Mouse (Mus musculus) megakaryocyte, embryonic 14.5 days (primary cell): ENCODE data around the gene Rbbp6. TPM values are rescaled to one million over a fixed set of nuclear protein-coding genes. Genes with fewer than 3 reads are reported as not detected.

Experiments
- H3K27me3 ChIP-seq: replicated peaks from 2 replicates; pipeline ENCODE3; 2012; ENCODE audit warnings: inconsistent platforms
- H3K36me3 ChIP-seq: replicated peaks from 2 replicates; pipeline ENCODE3; 2012; ENCODE audit warnings: low read length, inconsistent platforms, mixed read lengths
- H3K4me1 ChIP-seq: 2 replicates; pipeline ENCODE4 v1.6.1; 2012; ENCODE audit warnings: inconsistent platforms
- H3K4me3 ChIP-seq: replicated peaks from 2 replicates; pipeline ENCODE3; 2012; ENCODE audit warnings: moderate library complexity, mild to moderate bottlenecking, inconsistent platforms
- H3K9me3 ChIP-seq: 2 replicates; pipeline ENCODE4 v1.6.1; 2012; ENCODE audit warnings: inconsistent platforms
- FLI1 ChIP-seq: IDR thresholded peaks from 2 replicates; pipeline ENCODE4 v1.6.1; 2012; ENCODE audit warnings: low read length, inconsistent platforms, mixed read lengths
- GATA1 ChIP-seq: IDR thresholded peaks from 3 replicates; pipeline ENCODE4 v1.6.1; 2012; ENCODE audit warnings: mixed read lengths, low read length, inconsistent platforms, borderline replicate concordance
- polyA plus RNA-seq: library from polyadenylated mRNA; stranded (reverse); fragments of >175 nt; gene quantifications from 2 replicates; pipeline ENCODE4 v1.2.3, GENCODE M21; 2012; ENCODE audit warnings: low replicate concordance; ENCODE audit not compliant: insufficient read depth

Gene Rbbp6
- polyA plus RNA-seq, 1 experiment, result 48.6 TPM

DNA sequence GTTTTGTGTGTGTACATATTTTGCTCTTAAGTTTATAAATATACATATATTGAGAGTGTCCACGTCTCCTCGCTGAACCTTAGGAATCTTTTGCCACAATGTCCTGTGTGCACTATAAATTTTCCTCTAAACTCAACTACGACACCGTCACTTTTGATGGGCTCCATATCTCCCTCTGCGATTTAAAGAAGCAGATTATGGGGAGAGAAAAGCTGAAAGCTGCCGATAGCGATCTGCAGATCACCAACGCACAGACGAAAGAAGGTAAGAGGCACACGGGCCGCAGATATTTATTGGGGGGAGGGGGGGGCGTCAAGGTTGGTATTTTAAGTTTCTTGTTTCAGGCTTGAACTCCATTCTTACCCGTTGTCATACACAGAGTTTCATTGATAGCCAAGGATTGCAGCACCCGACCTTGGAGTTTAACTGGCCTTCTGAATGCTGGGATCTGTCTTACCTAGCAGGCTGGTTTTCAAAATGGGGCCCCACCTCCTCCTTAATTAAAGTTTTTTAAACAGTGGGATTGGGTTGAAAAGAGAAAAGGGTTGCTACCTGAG, 5.5 kb downstream of the Rbbp6 start:
- H3K27me3 ChIP-seq, result no peaks in the 10 kb centered on the region
- no peak for TF ChIP-seq FLI1
- no peak for TF ChIP-seq GATA1
- H3K4me1 ChIP-seq, result peaks cover 38% of the 10 kb centered on the region
- no peaks in the 10 kb centered on the region for H3K9me3 ChIP-seq
- H3K4me3 ChIP-seq, result peak overlapping the region; percentile 98
- H3K36me3 ChIP-seq, result peaks cover 25% of the 10 kb centered on the region

DNA sequence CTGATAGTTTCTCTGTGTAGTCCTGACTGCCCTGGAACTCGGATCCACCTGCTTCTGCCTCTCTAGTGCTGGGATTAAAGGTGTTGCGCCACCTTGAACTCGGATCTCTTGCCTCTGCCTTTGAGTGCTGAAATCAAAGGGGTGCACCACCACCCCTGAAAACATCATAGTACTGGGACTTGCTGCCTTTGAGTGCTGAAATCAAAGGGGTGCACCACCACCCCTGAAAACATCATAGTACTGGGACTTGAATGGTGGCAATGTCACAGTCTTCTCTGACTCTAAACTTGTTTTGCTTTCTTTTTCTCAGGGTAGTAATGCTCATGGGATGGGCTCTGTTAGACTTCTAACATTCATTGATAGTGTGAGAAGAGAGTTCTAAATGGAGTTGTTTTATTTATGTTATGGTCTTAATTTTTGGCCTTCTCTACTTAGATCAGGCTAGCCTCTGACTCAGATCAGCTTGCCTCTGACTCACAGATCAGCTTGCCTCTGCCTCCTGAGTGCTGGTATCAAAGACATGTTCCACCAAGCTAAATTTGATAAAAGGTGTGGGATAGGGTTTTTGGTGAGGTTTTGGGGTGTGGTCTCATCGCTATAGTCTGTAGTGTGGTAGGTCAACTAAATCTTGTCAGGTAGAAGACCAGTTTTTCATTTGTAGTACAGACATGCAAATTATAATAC, 6.7 kb downstream of the Rbbp6 start:
- Histone ChIP-seq H3K9me3 (no peaks in the 10 kb centered on the region), H3K36me3 (peaks cover 37% of the 10 kb centered on the region), H3K4me3 (peak overlapping the region; percentile 98), H3K27me3 (no peaks in the 10 kb centered on the region), H3K4me1 (peaks cover 38% of the 10 kb centered on the region)
- TF ChIP-seq FLI1, result no peak
- TF ChIP-seq GATA1, result no peak

DNA sequence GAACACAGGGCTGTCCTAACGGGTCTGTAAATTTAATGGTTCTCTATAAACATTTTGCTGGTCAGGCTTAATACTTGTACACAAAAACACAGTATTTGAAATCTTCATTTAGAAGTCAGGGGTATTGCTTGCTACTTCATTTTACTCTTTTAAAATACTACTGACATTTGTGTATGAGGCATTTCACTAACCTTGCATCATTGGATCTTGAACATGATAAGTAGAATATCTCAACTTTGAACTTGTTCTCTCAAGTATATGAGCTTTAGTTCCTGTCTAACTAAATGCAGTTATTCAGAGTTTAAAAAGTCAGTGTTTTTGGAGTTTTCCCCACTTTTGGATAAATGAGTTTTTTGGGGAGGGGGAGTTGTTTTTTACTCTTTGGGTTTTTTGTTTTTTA, 14.0 kb downstream of the Rbbp6 start:
- Histone ChIP-seq H3K4me1 (peaks cover 29% of the 10 kb centered on the region), H3K9me3 (no peaks in the 10 kb centered on the region), H3K27me3 (no peaks in the 10 kb centered on the region), H3K4me3 (no peak overlapping the region), H3K36me3 (peaks cover 84% of the 10 kb centered on the region)
- TF ChIP-seq FLI1 (no peak), GATA1 (no peak)

DNA sequence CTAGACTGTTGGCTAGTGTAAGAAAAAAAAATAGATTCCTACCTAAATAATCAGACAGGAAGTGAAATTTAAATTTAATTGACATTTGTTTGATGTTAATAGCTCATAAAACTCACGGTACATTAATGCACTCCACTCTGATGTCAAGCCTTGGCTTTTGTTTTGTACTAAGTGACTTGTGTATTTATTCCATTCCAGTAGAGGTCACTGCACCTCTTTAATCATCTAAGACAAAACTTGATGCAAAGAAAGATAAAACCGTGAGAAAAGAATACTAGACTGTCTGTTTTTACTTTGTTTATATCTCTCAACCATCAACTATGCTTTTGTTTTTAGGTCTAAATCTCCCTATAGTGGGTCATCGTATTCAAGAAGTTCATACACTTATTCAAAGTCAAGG, 32.7 kb downstream of the Rbbp6 start:
- no peak for TF ChIP-seq GATA1
- H3K36me3 ChIP-seq, result peaks cover 99% of the 10 kb centered on the region
- H3K4me3 ChIP-seq, result no peak overlapping the region
- no peaks in the 10 kb centered on the region for H3K27me3 ChIP-seq
- H3K9me3 ChIP-seq, result no peaks in the 10 kb centered on the region
- H3K4me1 ChIP-seq, result peaks cover 5% of the 10 kb centered on the region

DNA sequence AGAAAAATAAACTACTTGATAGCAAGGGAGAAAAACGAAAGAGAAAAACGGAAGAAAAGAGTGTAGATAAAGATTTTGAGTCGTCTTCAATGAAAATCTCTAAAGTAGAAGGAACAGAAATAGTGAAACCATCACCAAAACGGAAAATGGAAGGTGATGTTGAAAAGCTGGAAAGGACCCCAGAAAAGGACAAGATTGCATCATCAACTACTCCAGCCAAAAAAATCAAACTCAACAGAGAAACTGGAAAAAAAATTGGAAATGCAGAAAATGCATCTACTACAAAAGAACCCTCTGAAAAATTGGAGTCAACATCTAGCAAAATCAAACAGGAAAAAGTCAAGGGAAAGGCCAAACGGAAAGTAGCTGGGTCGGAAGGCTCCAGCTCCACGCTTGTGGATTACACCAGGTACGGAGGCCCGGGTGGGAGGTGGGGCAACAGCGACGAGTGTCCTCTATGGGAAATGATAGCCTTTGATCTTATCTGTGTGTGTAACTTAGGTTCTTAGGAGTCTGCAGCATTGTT, 34.4 kb downstream of the Rbbp6 start:
- no peaks in the 10 kb centered on the region for H3K9me3 ChIP-seq
- TF ChIP-seq GATA1, result no peak
- no peak for TF ChIP-seq FLI1
- peaks cover 5% of the 10 kb centered on the region for H3K4me1 ChIP-seq
- peaks cover 99% of the 10 kb centered on the region for H3K36me3 ChIP-seq
- H3K4me3 ChIP-seq, result no peak overlapping the region
- H3K27me3 ChIP-seq, result no peaks in the 10 kb centered on the region

DNA sequence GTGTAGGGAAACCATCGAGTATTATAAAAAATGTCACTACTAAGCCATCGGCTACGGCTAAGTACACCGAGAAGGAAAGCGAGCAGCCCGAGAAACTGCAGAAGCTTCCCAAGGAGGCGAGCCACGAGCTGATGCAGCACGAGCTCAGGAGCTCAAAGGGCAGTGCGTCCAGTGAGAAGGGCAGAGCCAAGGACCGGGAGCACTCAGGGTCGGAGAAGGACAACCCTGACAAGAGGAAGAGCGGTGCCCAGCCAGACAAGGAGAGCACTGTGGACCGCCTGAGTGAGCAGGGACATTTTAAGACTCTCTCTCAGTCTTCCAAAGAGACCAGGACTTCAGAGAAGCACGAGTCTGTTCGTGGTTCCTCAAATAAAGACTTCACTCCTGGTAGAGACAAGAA, 35.3 kb downstream of the Rbbp6 start:
- TF ChIP-seq GATA1 (no peak), FLI1 (no peak)
- H3K27me3 ChIP-seq, result no peaks in the 10 kb centered on the region
- peaks cover 92% of the 10 kb centered on the region for H3K36me3 ChIP-seq
- no peaks in the 10 kb centered on the region for H3K4me1 ChIP-seq
- no peak overlapping the region for H3K4me3 ChIP-seq
- H3K9me3 ChIP-seq, result no peaks in the 10 kb centered on the region

DNA sequence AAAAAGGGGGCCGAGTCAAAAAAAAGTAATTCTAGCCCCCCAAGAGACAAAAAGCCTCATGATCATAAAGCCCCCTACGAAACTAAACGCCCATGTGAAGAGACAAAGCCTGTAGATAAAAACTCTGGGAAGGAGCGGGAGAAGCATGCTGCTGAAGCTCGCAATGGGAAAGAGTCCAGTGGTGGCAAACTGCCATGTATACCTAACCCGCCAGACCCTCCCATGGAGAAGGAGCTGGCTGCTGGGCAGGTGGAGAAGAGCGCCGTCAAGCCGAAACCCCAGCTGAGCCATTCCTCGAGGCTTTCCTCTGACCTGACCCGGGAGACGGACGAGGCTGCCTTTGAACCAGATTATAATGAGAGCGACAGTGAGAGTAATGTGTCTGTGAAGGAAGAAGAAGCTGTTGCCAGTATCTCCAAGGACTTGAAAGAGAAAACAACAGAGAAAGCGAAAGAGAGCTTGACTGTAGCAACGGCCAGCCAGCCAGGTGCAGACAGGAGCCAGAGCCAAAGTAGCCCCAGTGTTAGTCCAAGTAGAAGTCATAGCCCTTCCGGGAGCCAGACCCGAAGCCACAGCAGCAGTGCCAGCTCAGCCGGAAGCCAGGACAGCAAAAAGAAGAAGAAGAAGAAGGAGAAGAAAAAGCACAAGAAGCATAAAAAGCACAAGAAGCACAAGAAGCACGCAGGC, 36.0 kb downstream of the Rbbp6 start:
- Histone ChIP-seq H3K9me3 (no peaks in the 10 kb centered on the region), H3K4me1 (no peaks in the 10 kb centered on the region), H3K4me3 (no peak overlapping the region), H3K27me3 (no peaks in the 10 kb centered on the region), H3K36me3 (peaks cover 85% of the 10 kb centered on the region)
- TF ChIP-seq FLI1 (no peak), GATA1 (no peak)

DNA sequence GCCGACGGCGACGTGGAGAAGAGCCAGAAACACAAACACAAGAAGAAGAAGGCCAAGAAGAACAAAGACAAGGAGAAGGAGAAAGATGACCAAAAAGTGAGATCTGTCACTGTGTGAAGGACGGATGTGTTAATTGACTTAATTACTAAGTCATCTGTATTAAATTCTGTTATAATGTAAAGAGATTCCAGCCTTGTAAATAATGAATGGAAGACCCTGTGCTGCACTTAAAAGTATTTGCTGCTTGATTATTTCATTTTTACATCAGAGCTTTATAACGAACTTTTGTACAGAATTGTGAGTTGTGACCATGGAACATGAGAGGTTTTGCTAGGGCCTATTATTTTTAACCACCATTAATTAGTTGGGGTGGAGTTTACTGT, 36.5 kb downstream of the Rbbp6 start:
- peaks cover 80% of the 10 kb centered on the region for H3K36me3 ChIP-seq

DNA sequence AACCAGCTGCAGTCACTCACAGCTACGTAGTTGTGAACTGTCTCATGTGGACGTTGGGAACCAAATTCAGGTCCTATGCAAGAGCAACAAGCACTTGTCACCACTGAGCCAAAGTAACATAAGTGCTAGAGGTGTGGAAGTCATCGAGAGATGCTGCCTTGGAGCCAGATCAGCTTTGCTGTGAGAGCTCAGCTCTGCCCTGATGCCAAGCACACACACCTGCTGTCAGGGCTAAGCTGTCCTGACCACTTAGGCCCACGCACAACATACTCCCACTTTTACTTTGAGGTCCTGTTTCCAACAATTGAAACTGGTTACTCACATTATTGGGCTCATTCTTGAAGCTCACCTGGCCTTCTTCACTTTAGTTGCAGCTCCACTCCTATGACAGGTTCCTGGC, 37.7 kb downstream of the Rbbp6 start:
- Histone ChIP-seq H3K4me1 (no peaks in the 10 kb centered on the region), H3K36me3 (peaks cover 68% of the 10 kb centered on the region), H3K9me3 (no peaks in the 10 kb centered on the region), H3K4me3 (no peak overlapping the region), H3K27me3 (no peaks in the 10 kb centered on the region)
- TF ChIP-seq FLI1 (no peak), GATA1 (no peak)

More for the DNA sequence above, 36.5 kb downstream of the Rbbp6 start:
- Histone ChIP-seq H3K27me3 (no peaks in the 10 kb centered on the region), H3K9me3 (no peaks in the 10 kb centered on the region), H3K4me1 (no peaks in the 10 kb centered on the region), H3K4me3 (no peak overlapping the region)
- TF ChIP-seq GATA1 (no peak), FLI1 (no peak)

DNA sequence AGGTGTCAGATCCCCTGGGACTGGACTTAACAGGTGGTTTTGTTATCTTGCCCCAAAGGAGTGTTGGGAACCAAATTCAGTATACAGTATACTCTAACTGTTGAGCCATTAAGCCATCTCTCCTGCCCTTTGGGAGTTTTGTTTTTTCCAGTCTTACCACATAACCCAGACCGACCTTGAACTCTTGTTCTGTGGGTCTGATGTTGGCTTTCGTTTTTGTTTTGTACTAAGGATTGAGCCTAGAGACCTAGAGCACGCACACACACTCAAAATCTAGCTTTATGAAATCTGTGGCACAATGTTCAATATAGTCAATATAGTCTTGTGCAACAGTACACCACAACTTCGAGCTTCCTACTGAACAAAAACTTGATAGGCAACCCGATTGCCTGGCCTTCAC, 39.0 kb downstream of the Rbbp6 start:
- no peaks in the 10 kb centered on the region for H3K4me1 ChIP-seq
- H3K4me3 ChIP-seq, result no peak overlapping the region
- no peaks in the 10 kb centered on the region for H3K27me3 ChIP-seq
- peaks cover 55% of the 10 kb centered on the region for H3K36me3 ChIP-seq
- no peaks in the 10 kb centered on the region for H3K9me3 ChIP-seq
- TF ChIP-seq FLI1 (no peak), GATA1 (no peak)
